Mouse (Mus musculus): ENCODE measurements at regions not wholly inside any gene's neighbourhood (a gene's known extent, or its start where the extent isn't known, plus 50 kb on each side); places are given as distances from the start of the nearest gene placed in this dataset.
A peak's percentile ranks its signal among the peaks of the same experiment; 100 is the strongest.

GRCm38 (mm10) chr1:166942201-166942600 lies 59.0 kb upstream of the Fam78b start:
- Histone ChIP-seq H3K4me1 (ENCODE audit: insufficient read depth, low read length) (no peaks in the 10 kb centered on the region), H3K9me3 (ENCODE audit: low read length) (no peaks in the 10 kb centered on the region), H3K4me2 (ENCODE audit: low read depth, low read length) (no peak overlapping the region), H3K9ac (replicated peaks; ENCODE audit: low read length) (no peak overlapping the region), H3K27ac (no peak overlapping the region), H3K27me3 (ENCODE audit: insufficient read depth, low read length) (no peaks in the 10 kb centered on the region), H3K4me3 (ENCODE audit: low read length) (no peak overlapping the region), H3K36me3 (ENCODE audit: insufficient read depth, low read length) (no peaks in the 10 kb centered on the region)
- DNase-seq (ENCODE audit: low spot score) (no peak), ATAC-seq (no peak)
- TF ChIP-seq CTCF (IDR thresholded peaks at IDR 0.05; ENCODE audit: low read depth): no peak
- 64% methylated on average over 1 of the region's 1 CpGs for WGBS

GRCm38 (mm10) chr1:166944540-166944939 lies 56.7 kb upstream of the Fam78b start:
- Histone ChIP-seq H3K4me3 (ENCODE audit: low read length) (no peak overlapping the region), H3K4me2 (ENCODE audit: low read depth, low read length) (no peak overlapping the region), H3K27ac (no peak overlapping the region), H3K9me3 (ENCODE audit: low read length) (no peaks in the 10 kb centered on the region), H3K27me3 (ENCODE audit: insufficient read depth, low read length) (no peaks in the 10 kb centered on the region), H3K4me1 (ENCODE audit: insufficient read depth, low read length) (no peaks in the 10 kb centered on the region), H3K36me3 (ENCODE audit: insufficient read depth, low read length) (no peaks in the 10 kb centered on the region), H3K9ac (replicated peaks; ENCODE audit: low read length) (no peak overlapping the region)
- TF ChIP-seq CTCF (IDR thresholded peaks at IDR 0.05; ENCODE audit: low read depth): no peak
- DNase-seq (ENCODE audit: low spot score) (no peak), ATAC-seq (no peak)
- WGBS: 82% methylated on average over 7 of the region's 7 CpGs

GRCm38 (mm10) chr1:166947844-166948702 lies 53.1 kb upstream of the Fam78b start:
- 0 out of 2 replicates have a peak overlapping the region, but pooled peaks have one; percentile 15 for H3K4me3 ChIP-seq (ENCODE audit: low read length)
- H3K9ac ChIP-seq (replicated peaks; ENCODE audit: low read length): no peak overlapping the region
- peak overlapping the region; percentile 35 for H3K4me2 ChIP-seq (ENCODE audit: low read depth, low read length)
- WGBS: 43% methylated on average over 15 of the region's 15 CpGs
- TF ChIP-seq CTCF (IDR thresholded peaks at IDR 0.05; ENCODE audit: low read depth): no peak
- H3K36me3 ChIP-seq (ENCODE audit: insufficient read depth, low read length): no peaks in the 10 kb centered on the region
- H3K9me3 ChIP-seq (ENCODE audit: low read length): no peaks in the 10 kb centered on the region
- no peaks in the 10 kb centered on the region for H3K4me1 ChIP-seq (ENCODE audit: insufficient read depth, low read length)
- no peaks in the 10 kb centered on the region for H3K27me3 ChIP-seq (ENCODE audit: insufficient read depth, low read length)
- ATAC-seq (peak; percentile 78), DNase-seq (ENCODE audit: low spot score) (peak; percentile 70)
- H3K27ac ChIP-seq: peak overlapping the region; percentile 45; the same call in 1 of the 2 replicates

All from hindbrain, postnatal 0 days (tissue).